Mouse (Mus musculus): Measurements from ENCODE around the gene Smim8. TPM values are rescaled to one million over a fixed set of nuclear protein-coding genes. Genes with fewer than 3 reads are reported as not detected.

The Smim8 gene
- 48.6 and 50.3 TPM in 2 replicates for polyA plus RNA-seq (2015; fragmentation: Nextera tagmentation; extraction: Ambion mirVana)

GRCm38 (mm10) chr4:34777677-34778527, at the start of gene Smim8:
Gene Smim8 (minus strand): TSS chr4:34778423.
- 5% methylated on average over 40 of the region's 40 CpGs for WGBS
- Histone ChIP-seq H3K4me3 (peak within 1 kb of the TSS; percentile 68), H3K27me3 (no peaks in the 10 kb centered on the region), H3K27ac (replicated peaks) (peak within 1 kb of the TSS; percentile 88), H3K9me3 (no peaks in the 10 kb centered on the region), H3K9ac (peak within 1 kb of the TSS; percentile 68), H3K4me1 (replicated peaks) (peaks cover 6% of the 10 kb centered on the region; the same call in 1 of the 2 replicates), H3K36me3 (no peaks in the 10 kb centered on the region), H3K4me2 (peak within 1 kb of the TSS; percentile 82)
- ATAC-seq (ENCODE audit: low FRiP score, low read depth) = peak; percentile 97

GRCm38 (mm10) chr4:34823901-34824300, 45.7 kb upstream of the Smim8 start:
- Histone ChIP-seq H3K4me3 (no peak overlapping the region), H3K27me3 (no peaks in the 10 kb centered on the region), H3K9ac (no peak overlapping the region), H3K27ac (replicated peaks) (no peak overlapping the region), H3K9me3 (no peaks in the 10 kb centered on the region), H3K4me1 (replicated peaks) (no peaks in the 10 kb centered on the region), H3K36me3 (peaks cover 5% of the 10 kb centered on the region), H3K4me2 (no peak overlapping the region)
- no peak for ATAC-seq (ENCODE audit: low FRiP score, low read depth)
- 79% methylated on average over 1 of the region's 1 CpGs for WGBS

GRCm38 (mm10) chr4:34819904-34820303, 41.7 kb upstream of the Smim8 start:
- H3K4me1 ChIP-seq (replicated peaks) = no peaks in the 10 kb centered on the region
- H3K27ac ChIP-seq (replicated peaks) = no peak overlapping the region
- no peak overlapping the region for H3K9ac ChIP-seq
- H3K36me3 ChIP-seq = peaks cover 25% of the 10 kb centered on the region
- no peaks in the 10 kb centered on the region for H3K27me3 ChIP-seq
- no peak overlapping the region for H3K4me2 ChIP-seq
- H3K9me3 ChIP-seq = no peaks in the 10 kb centered on the region
- no peak for ATAC-seq (ENCODE audit: low FRiP score, low read depth)
- H3K4me3 ChIP-seq = no peak overlapping the region
- WGBS = 94% methylated on average over 4 of the region's 4 CpGs

- no peaks in the 10 kb centered on the region for H3K27me3 ChIP-seq
- no peak overlapping the region for H3K27ac ChIP-seq (replicated peaks)
These were observed 23.2 kb upstream of the Smim8 start for GRCm38 (mm10) chr4:34801166-34802034.

GRCm38 (mm10) chr4:34798005-34798404, 19.8 kb upstream of the Smim8 start:
- Histone ChIP-seq H3K27me3 (no peaks in the 10 kb centered on the region), H3K4me3 (no peak overlapping the region), H3K9me3 (no peaks in the 10 kb centered on the region), H3K27ac (replicated peaks) (no peak overlapping the region), H3K9ac (no peak overlapping the region), H3K4me2 (no peak overlapping the region), H3K36me3 (no peaks in the 10 kb centered on the region), H3K4me1 (replicated peaks) (no peaks in the 10 kb centered on the region)
- no peak for ATAC-seq (ENCODE audit: low FRiP score, low read depth)
- WGBS = 93% methylated on average over 2 of the region's 2 CpGs

More at GRCm38 (mm10) chr4:34801166-34802034, 23.2 kb upstream of the Smim8 start:
- ATAC-seq (ENCODE audit: low FRiP score, low read depth) = peak; percentile 63; the same call in 1 of the 2 replicates
- H3K4me1 ChIP-seq (replicated peaks) = no peaks in the 10 kb centered on the region
- WGBS = 75% methylated on average over 14 of the region's 14 CpGs
- peaks cover 16% of the 10 kb centered on the region for H3K36me3 ChIP-seq
- no peak overlapping the region for H3K4me2 ChIP-seq
- H3K9ac ChIP-seq = no peak overlapping the region
- no peaks in the 10 kb centered on the region for H3K9me3 ChIP-seq
- no peak overlapping the region for H3K4me3 ChIP-seq

GRCm38 (mm10) chr4:34797294-34797983, 19.2 kb upstream of the Smim8 start:
- Histone ChIP-seq H3K27me3 (no peaks in the 10 kb centered on the region), H3K9ac (no peak overlapping the region), H3K4me1 (replicated peaks) (no peaks in the 10 kb centered on the region), H3K4me3 (no peak overlapping the region), H3K9me3 (no peaks in the 10 kb centered on the region), H3K27ac (replicated peaks) (no peak overlapping the region), H3K36me3 (no peaks in the 10 kb centered on the region), H3K4me2 (no peak overlapping the region)
- 83% methylated on average over 8 of the region's 8 CpGs for WGBS
- ATAC-seq (ENCODE audit: low FRiP score, low read depth) = no peak

- H3K9ac ChIP-seq = no peak overlapping the region
- no peaks in the 10 kb centered on the region for H3K4me1 ChIP-seq (replicated peaks)
- H3K9me3 ChIP-seq = no peaks in the 10 kb centered on the region
- no peaks in the 10 kb centered on the region for H3K27me3 ChIP-seq
- no peak overlapping the region for H3K4me2 ChIP-seq
- 78% methylated on average over 5 of the region's 5 CpGs for WGBS
- no peak overlapping the region for H3K4me3 ChIP-seq
- H3K27ac ChIP-seq (replicated peaks) = no peak overlapping the region
- 0 out of 2 replicates have a peak, but pooled peaks have one; percentile 54 for ATAC-seq (ENCODE audit: low FRiP score, low read depth)
- H3K36me3 ChIP-seq = no peaks in the 10 kb centered on the region
These were observed 18.1 kb upstream of the Smim8 start for GRCm38 (mm10) chr4:34796294-34796693.

- H3K36me3 ChIP-seq = no peaks in the 10 kb centered on the region
- H3K4me1 ChIP-seq (replicated peaks) = no peaks in the 10 kb centered on the region
- no peak for ATAC-seq (ENCODE audit: low FRiP score, low read depth)
- no peaks in the 10 kb centered on the region for H3K9me3 ChIP-seq
- H3K9ac ChIP-seq = no peak overlapping the region
- no peak overlapping the region for H3K4me3 ChIP-seq
- no peak overlapping the region for H3K27ac ChIP-seq (replicated peaks)
- H3K27me3 ChIP-seq = no peaks in the 10 kb centered on the region
- H3K4me2 ChIP-seq = no peak overlapping the region
- 90% methylated on average over 3 of the region's 3 CpGs for WGBS
These were observed 8.3 kb upstream of the Smim8 start for GRCm38 (mm10) chr4:34786476-34786875.

GRCm38 (mm10) chr4:34785646-34786045, 7.4 kb upstream of the Smim8 start:
- WGBS = 81% methylated on average over 2 of the region's 2 CpGs
- ATAC-seq (ENCODE audit: low FRiP score, low read depth) = no peak

GRCm38 (mm10) chr4:34784865-34785264, 6.6 kb upstream of the Smim8 start:
- no peak overlapping the region for H3K4me3 ChIP-seq
- no peaks in the 10 kb centered on the region for H3K4me1 ChIP-seq (replicated peaks)
- H3K27ac ChIP-seq (replicated peaks) = no peak overlapping the region
- WGBS = 61% methylated on average over 5 of the region's 5 CpGs
- no peaks in the 10 kb centered on the region for H3K9me3 ChIP-seq
- no peaks in the 10 kb centered on the region for H3K36me3 ChIP-seq
- no peaks in the 10 kb centered on the region for H3K27me3 ChIP-seq
- no peak overlapping the region for H3K9ac ChIP-seq
- H3K4me2 ChIP-seq = no peak overlapping the region
- no peak; the same call in 1 of the 2 replicates for ATAC-seq (ENCODE audit: low FRiP score, low read depth)

More at GRCm38 (mm10) chr4:34785646-34786045, 7.4 kb upstream of the Smim8 start:
- no peak overlapping the region for H3K4me2 ChIP-seq
- H3K9ac ChIP-seq = no peak overlapping the region
- H3K27ac ChIP-seq (replicated peaks) = no peak overlapping the region
- no peaks in the 10 kb centered on the region for H3K9me3 ChIP-seq
- no peaks in the 10 kb centered on the region for H3K36me3 ChIP-seq
- no peak overlapping the region for H3K4me3 ChIP-seq
- H3K27me3 ChIP-seq = no peaks in the 10 kb centered on the region
- no peaks in the 10 kb centered on the region for H3K4me1 ChIP-seq (replicated peaks)

GRCm38 (mm10) chr4:34782730-34783129, 4.5 kb upstream of the Smim8 start:
- 36% methylated on average over 4 of the region's 4 CpGs for WGBS
- Histone ChIP-seq H3K27ac (replicated peaks) (no peak overlapping the region), H3K4me2 (no peak overlapping the region), H3K36me3 (no peaks in the 10 kb centered on the region), H3K27me3 (no peaks in the 10 kb centered on the region), H3K9me3 (no peaks in the 10 kb centered on the region), H3K9ac (no peak overlapping the region), H3K4me1 (replicated peaks) (0 out of 2 replicates have a peak, but pooled peaks cover 3% of the 10 kb centered on the region), H3K4me3 (no peak overlapping the region)
- no peak for ATAC-seq (ENCODE audit: low FRiP score, low read depth)
